Mouse (Mus musculus): ENCODE measurements around the gene Atp2c1. TPM values are rescaled to one million over a fixed set of nuclear protein-coding genes. Genes with fewer than 3 reads are reported as not detected.

Atp2c1 gene
- polyA plus RNA-seq, 1 experiment from 2014 or later = 22.9 TPM

DNA sequence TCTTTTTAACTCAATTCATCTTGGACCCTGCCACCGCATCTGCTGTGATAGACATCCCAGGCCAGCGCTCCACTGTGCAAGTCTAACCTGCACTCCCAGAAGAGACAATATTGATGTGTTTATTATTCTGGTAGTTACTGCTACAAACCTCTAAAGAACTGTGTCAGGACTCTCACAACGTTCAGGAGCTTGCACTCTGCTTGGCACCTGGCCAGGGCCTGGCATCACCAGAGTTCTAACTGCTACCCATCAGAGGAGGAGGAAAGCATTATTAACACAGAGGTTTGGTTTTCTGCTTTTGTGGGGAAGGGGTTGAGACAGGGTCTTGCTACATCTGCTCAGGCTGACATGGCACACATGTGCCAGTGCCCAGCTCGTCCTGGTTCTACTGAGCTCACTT, 45.0 kb downstream of the Atp2c1 start:
- Histone ChIP-seq H3K9me3 (ENCODE audit: control insufficient read depth) (no peaks in the 10 kb centered on the region), H3K27me3 (replicated peaks; ENCODE audit: control insufficient read depth, insufficient read depth, low read length) (no peaks in the 10 kb centered on the region), H3K36me3 (ENCODE audit: control insufficient read depth, insufficient read depth) (no peaks in the 10 kb centered on the region), H3K4me3 (ENCODE audit: low read depth, low read length) (no peak overlapping the region), H3K27ac (ENCODE audit: low read depth, low read length) (no peak overlapping the region), H3K4me1 (replicated peaks; ENCODE audit: control insufficient read depth, insufficient read depth, low read length) (no peaks in the 10 kb centered on the region), H3K4me2 (replicated peaks; ENCODE audit: low read depth) (no peak overlapping the region), H3K9ac (ENCODE audit: low read depth, low read length) (no peak overlapping the region)
- no peak for ATAC-seq
- no peak for TF ChIP-seq CTCF (IDR thresholded peaks at IDR 0.05; ENCODE audit: low read depth)
- 69% methylated on average over 4 of the region's 4 CpGs for WGBS

DNA sequence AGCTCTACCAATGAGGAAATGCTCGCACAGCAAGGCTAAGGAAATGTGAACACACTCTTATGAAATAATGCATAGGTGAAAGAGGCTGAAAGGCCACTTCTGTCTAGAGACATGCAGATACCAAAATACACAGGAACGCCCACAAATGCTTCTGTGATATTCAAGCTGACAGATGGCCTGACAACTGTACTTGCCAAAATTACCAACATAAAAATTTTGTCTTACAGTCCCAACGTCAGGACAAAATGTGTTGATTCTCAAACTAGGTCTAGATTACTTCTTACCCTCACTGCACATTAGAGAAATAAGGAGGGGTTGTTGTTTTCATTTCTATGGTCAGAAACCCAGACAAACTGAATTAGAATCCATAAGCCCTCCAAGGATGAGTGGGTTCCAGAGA, 51.0 kb downstream of the Atp2c1 start:
- no peak for ATAC-seq
- 76% methylated on average over 3 of the region's 3 CpGs for WGBS
- no peak overlapping the region for H3K9ac ChIP-seq (ENCODE audit: low read depth, low read length)
- TF ChIP-seq CTCF (IDR thresholded peaks at IDR 0.05; ENCODE audit: low read depth) = no peak
- no peak overlapping the region for H3K4me2 ChIP-seq (replicated peaks; ENCODE audit: low read depth)
- H3K9me3 ChIP-seq (ENCODE audit: control insufficient read depth) = no peaks in the 10 kb centered on the region
- no peaks in the 10 kb centered on the region for H3K4me1 ChIP-seq (replicated peaks; ENCODE audit: control insufficient read depth, insufficient read depth, low read length)
- H3K27me3 ChIP-seq (replicated peaks; ENCODE audit: control insufficient read depth, insufficient read depth, low read length) = no peaks in the 10 kb centered on the region
- no peaks in the 10 kb centered on the region for H3K36me3 ChIP-seq (ENCODE audit: control insufficient read depth, insufficient read depth)
- no peak overlapping the region for H3K4me3 ChIP-seq (ENCODE audit: low read depth, low read length)
- H3K27ac ChIP-seq (ENCODE audit: low read depth, low read length) = no peak overlapping the region

DNA sequence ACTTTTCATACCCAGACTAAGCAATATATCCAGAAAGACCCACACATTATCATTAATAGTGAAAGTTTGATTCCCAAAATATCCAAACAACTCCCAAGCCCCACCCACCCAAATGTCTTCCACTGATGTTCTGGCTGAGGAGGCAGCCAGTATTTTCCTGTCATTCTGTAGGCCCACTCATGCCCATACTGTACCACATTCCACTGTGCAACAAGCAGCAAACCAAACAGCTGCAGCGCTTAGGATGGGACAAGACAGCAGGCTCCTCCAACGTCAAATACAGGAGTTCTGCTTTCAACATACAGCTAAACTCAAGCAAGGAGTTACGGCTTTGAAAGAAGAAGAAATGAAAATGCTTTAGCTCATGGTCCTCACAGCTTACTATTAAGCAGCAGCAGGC, 52.2 kb downstream of the Atp2c1 start:
- Histone ChIP-seq H3K4me2 (replicated peaks; ENCODE audit: low read depth) (no peak overlapping the region), H3K9ac (ENCODE audit: low read depth, low read length) (no peak overlapping the region), H3K36me3 (ENCODE audit: control insufficient read depth, insufficient read depth) (peaks cover under 1% of the 10 kb centered on the region; the same call in 1 of the 2 replicates), H3K27ac (ENCODE audit: low read depth, low read length) (no peak overlapping the region), H3K4me1 (replicated peaks; ENCODE audit: control insufficient read depth, insufficient read depth, low read length) (no peaks in the 10 kb centered on the region), H3K27me3 (replicated peaks; ENCODE audit: control insufficient read depth, insufficient read depth, low read length) (no peaks in the 10 kb centered on the region), H3K9me3 (ENCODE audit: control insufficient read depth) (no peaks in the 10 kb centered on the region), H3K4me3 (ENCODE audit: low read depth, low read length) (no peak overlapping the region)
- ATAC-seq = no peak
- TF ChIP-seq CTCF (IDR thresholded peaks at IDR 0.05; ENCODE audit: low read depth) = no peak
- 81% methylated on average over 3 of the region's 3 CpGs for WGBS

DNA sequence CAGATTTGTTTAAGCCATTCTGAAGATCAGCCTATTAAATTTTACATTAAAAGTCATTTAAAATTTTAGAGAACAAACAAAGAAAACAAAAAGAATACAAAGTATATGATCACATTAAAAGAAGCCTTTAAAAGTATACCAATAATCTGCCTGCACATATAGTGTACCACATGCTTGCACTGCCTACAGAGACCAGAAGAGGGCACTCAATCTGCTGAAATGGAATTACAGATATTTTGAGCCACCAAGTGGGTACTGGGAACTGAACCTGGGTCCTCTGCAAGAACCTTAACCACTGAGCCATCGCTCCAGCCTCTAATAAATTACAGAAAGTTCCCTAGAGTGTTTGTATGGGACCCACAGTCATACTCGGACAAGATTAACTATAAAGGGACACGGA, 59.3 kb downstream of the Atp2c1 start:
- TF ChIP-seq CTCF (IDR thresholded peaks at IDR 0.05; ENCODE audit: low read depth) = peak; percentile 54
- WGBS = 97% methylated on average over 3 of the region's 3 CpGs
- H3K27ac ChIP-seq (ENCODE audit: low read depth, low read length) = no peak overlapping the region
- H3K4me3 ChIP-seq (ENCODE audit: low read depth, low read length) = no peak overlapping the region
- H3K27me3 ChIP-seq (replicated peaks; ENCODE audit: control insufficient read depth, insufficient read depth, low read length) = no peaks in the 10 kb centered on the region
- ATAC-seq = no peak
- H3K9ac ChIP-seq (ENCODE audit: low read depth, low read length) = no peak overlapping the region
- H3K36me3 ChIP-seq (ENCODE audit: control insufficient read depth, insufficient read depth) = peaks cover 18% of the 10 kb centered on the region
- H3K9me3 ChIP-seq (ENCODE audit: control insufficient read depth) = no peaks in the 10 kb centered on the region
- no peak overlapping the region for H3K4me2 ChIP-seq (replicated peaks; ENCODE audit: low read depth)
- no peaks in the 10 kb centered on the region for H3K4me1 ChIP-seq (replicated peaks; ENCODE audit: control insufficient read depth, insufficient read depth, low read length)

DNA sequence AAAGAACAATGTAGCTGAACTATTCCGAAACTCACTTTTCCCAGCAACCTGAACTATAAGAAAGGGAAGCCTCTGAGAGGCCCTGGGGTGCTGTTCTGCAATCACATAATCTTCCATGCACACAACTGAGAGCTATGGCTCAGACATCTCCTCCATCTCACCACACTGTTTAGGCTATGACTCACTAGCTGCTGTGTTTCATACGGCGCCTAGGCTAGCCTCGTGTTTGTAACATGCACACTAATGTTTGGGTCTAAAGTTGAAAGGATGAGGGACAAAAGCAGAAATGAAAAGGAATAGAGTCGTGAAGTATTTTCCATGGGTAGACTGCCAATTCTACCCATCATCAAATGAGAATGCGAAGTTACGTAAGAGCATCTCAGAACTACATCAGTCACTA, 65.6 kb downstream of the Atp2c1 start:
- Histone ChIP-seq H3K36me3 (ENCODE audit: control insufficient read depth, insufficient read depth) (peaks cover 27% of the 10 kb centered on the region), H3K4me1 (replicated peaks; ENCODE audit: control insufficient read depth, insufficient read depth, low read length) (no peaks in the 10 kb centered on the region), H3K9me3 (ENCODE audit: control insufficient read depth) (no peaks in the 10 kb centered on the region), H3K9ac (ENCODE audit: low read depth, low read length) (no peak overlapping the region), H3K27ac (ENCODE audit: low read depth, low read length) (no peak overlapping the region), H3K4me3 (ENCODE audit: low read depth, low read length) (no peak overlapping the region), H3K27me3 (replicated peaks; ENCODE audit: control insufficient read depth, insufficient read depth, low read length) (no peaks in the 10 kb centered on the region), H3K4me2 (replicated peaks; ENCODE audit: low read depth) (no peak overlapping the region)
- 89% methylated on average over 7 of the region's 7 CpGs for WGBS
- no peak for ATAC-seq
- no peak for TF ChIP-seq CTCF (IDR thresholded peaks at IDR 0.05; ENCODE audit: low read depth)

DNA sequence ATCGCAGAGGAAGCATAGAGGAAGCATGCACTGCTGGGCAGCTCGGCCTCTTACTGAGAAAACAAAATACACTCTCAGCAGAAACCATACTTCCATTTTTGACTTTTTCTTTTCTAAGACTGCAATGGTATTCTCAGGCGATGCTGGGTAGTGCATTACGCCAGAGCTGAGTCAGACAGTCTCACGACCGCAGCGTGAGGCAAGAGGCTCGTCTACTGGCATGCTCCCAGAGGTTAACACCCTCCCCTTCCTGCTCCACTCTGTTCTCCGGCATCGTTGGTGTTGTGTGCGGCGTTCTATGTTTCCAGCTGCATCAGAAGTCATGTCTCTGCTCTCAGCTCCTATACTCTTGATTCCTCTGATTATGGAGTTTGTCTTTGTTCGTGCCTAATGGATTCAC, 68.1 kb downstream of the Atp2c1 start:
- WGBS = 89% methylated on average over 13 of the region's 13 CpGs
- no peak for ATAC-seq
- Histone ChIP-seq H3K27me3 (replicated peaks; ENCODE audit: control insufficient read depth, insufficient read depth, low read length) (no peaks in the 10 kb centered on the region), H3K9ac (ENCODE audit: low read depth, low read length) (no peak overlapping the region), H3K4me3 (ENCODE audit: low read depth, low read length) (no peak overlapping the region), H3K9me3 (ENCODE audit: control insufficient read depth) (no peaks in the 10 kb centered on the region), H3K27ac (ENCODE audit: low read depth, low read length) (no peak overlapping the region), H3K36me3 (ENCODE audit: control insufficient read depth, insufficient read depth) (peaks cover 27% of the 10 kb centered on the region), H3K4me1 (replicated peaks; ENCODE audit: control insufficient read depth, insufficient read depth, low read length) (no peaks in the 10 kb centered on the region), H3K4me2 (replicated peaks; ENCODE audit: low read depth) (no peak overlapping the region)
- TF ChIP-seq CTCF (IDR thresholded peaks at IDR 0.05; ENCODE audit: low read depth) = no peak

DNA sequence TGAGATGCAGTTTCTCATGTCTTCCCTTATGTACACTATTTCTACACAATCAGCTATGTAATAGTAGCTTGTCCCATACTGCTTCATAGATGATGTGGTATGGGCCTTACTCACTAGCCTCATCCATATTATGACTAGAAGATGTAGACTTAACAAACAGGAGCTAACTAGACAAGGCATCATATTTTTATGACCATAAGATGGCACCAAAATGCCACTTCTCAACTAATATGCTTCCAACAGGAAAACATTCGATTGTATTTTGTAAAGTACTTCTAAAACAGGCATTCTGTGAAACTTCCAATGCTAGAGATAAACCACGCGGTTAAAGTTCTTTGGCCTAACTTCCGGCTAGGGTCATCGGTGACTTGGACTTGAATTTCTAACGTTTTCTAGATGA, 118.6 kb downstream of the Atp2c1 start:
- no peaks in the 10 kb centered on the region for H3K9me3 ChIP-seq (ENCODE audit: control insufficient read depth)
- peaks cover 38% of the 10 kb centered on the region for H3K36me3 ChIP-seq (ENCODE audit: control insufficient read depth, insufficient read depth)
- no peak overlapping the region for H3K27ac ChIP-seq (ENCODE audit: low read depth, low read length)
- H3K27me3 ChIP-seq (replicated peaks; ENCODE audit: control insufficient read depth, insufficient read depth, low read length) = no peaks in the 10 kb centered on the region
- no peak overlapping the region for H3K4me2 ChIP-seq (replicated peaks; ENCODE audit: low read depth)
- H3K4me3 ChIP-seq (ENCODE audit: low read depth, low read length) = no peak overlapping the region
- H3K9ac ChIP-seq (ENCODE audit: low read depth, low read length) = no peak overlapping the region
- WGBS = 92% methylated on average over 6 of the region's 6 CpGs
- peak; percentile 24; the same call in 1 of the 2 replicates for TF ChIP-seq CTCF (IDR thresholded peaks at IDR 0.05; ENCODE audit: low read depth)
- ATAC-seq = no peak
- no peaks in the 10 kb centered on the region for H3K4me1 ChIP-seq (replicated peaks; ENCODE audit: control insufficient read depth, insufficient read depth, low read length)

Measured in intestine, postnatal 0 days (tissue).